Mouse (Mus musculus): ENCODE data around the gene Gm27179.
"Not testable (repeated sequence)": the region's sequence is repeated elsewhere in the genome, so short reads cannot be mapped to it uniquely, and the experiment has no call there.

Gm27179 gene

GRCm38 (mm10) chr14:69473322-69473721 is 39.0 kb downstream of the Gm27179 start:
- not testable (repeated sequence) for DNase-seq

GRCm38 (mm10) chr14:69470122-69470708 is 42.1 kb downstream of the Gm27179 start:
- DNase-seq: not testable (repeated sequence)

- DNase-seq: not testable (repeated sequence)
These were observed 44.6 kb downstream of the Gm27179 start for GRCm38 (mm10) chr14:69467612-69468366.

- DNase-seq: not testable (repeated sequence)
These were observed 47.9 kb downstream of the Gm27179 start for GRCm38 (mm10) chr14:69464465-69464864.

All from kidney, postnatal 14 days (tissue).